Mouse (Mus musculus) CH12.LX (cell line): Measurements from ENCODE around the gene Vmn1r188. TPM values are rescaled to one million over a fixed set of nuclear protein-coding genes. Genes with fewer than 3 reads are reported as not detected.
"Not testable (repeated sequence)": the region's sequence is repeated elsewhere in the genome, so short reads cannot be mapped to it uniquely, and the experiment has no call there.

Source experiments
- DNase-seq: peaks from one replicate; pipeline ENCODE4 v3.0.0-alpha.2; 2013; ENCODE audit errors: extremely low read depth
- H3K27ac ChIP-seq: 2 replicates; pipeline ENCODE4 v1.5.1; 2012; ENCODE audit warnings: low read depth, mild to moderate bottlenecking, control low read depth, moderate library complexity; ENCODE audit not compliant: insufficient read depth
- H3K27me3 ChIP-seq: replicated peaks from 2 replicates; pipeline ENCODE3; 2012; ENCODE audit warnings: inconsistent platforms
- H3K36me3 ChIP-seq, 2 experiments: replicated peaks in 1 of 2; 2 replicates each; pipeline versions ENCODE3 to v1.6.1; 2012; ENCODE audit warnings: inconsistent platforms in 1 of 2, low read length in 1 of 2, mild to moderate bottlenecking in 1 of 2, mixed read lengths in 1 of 2, moderate library complexity in 1 of 2; ENCODE audit not compliant: control insufficient read depth in 1 of 2, insufficient read depth in 1 of 2
- H3K4me1 ChIP-seq, 2 experiments: 2 replicates each; pipeline ENCODE4 v1.6.1; 2012; ENCODE audit warnings: inconsistent platforms in 1 of 2, moderate library complexity in 1 of 2; ENCODE audit not compliant: insufficient read depth in 2 of 2, control insufficient read depth in 1 of 2
- H3K4me2 ChIP-seq: 2 replicates; pipeline ENCODE4 v1.6.1; 2012; ENCODE audit warnings: low read depth, mild to moderate bottlenecking, control low read depth; ENCODE audit not compliant: poor library complexity, insufficient read depth, severe bottlenecking
- H3K4me3 ChIP-seq, 3 experiments: fragments of 150-350 bp in 1 of 3; sonication (generic) in 1 of 3; replicated peaks in 1 of 3; 2 replicates each; pipeline versions ENCODE3 to v1.5.1; 2011 to 2012; ENCODE audit warnings: low read depth in 2 of 3, low read length in 2 of 3, mild to moderate bottlenecking in 2 of 3, moderate library complexity in 2 of 3, control low read depth in 1 of 3, improper control_type of control experiment in 1 of 3, inconsistent platforms in 1 of 3, mixed read lengths in 1 of 3; ENCODE audit not compliant: poor library complexity in 1 of 3
- H3K79me2 ChIP-seq: replicated peaks from 2 replicates; pipeline ENCODE4 v1.6.1; 2012; ENCODE audit warnings: mild to moderate bottlenecking, moderate library complexity; ENCODE audit not compliant: control insufficient read depth, poor library complexity, insufficient read depth, severe bottlenecking; ENCODE audit errors: extremely low read depth
- H3K9ac ChIP-seq: 2 replicates; pipeline ENCODE4 v1.6.1; 2012; ENCODE audit warnings: low read depth, mild to moderate bottlenecking, control low read depth, moderate library complexity; ENCODE audit not compliant: insufficient read depth
- H3K9me3 ChIP-seq: replicated peaks from 2 replicates; pipeline ENCODE3; 2012; ENCODE audit warnings: low read length, inconsistent platforms, mixed read lengths
- CHD2 ChIP-seq: IDR thresholded peaks from 2 replicates; pipeline ENCODE4 v1.6.1; 2011; ENCODE audit warnings: low read length, improper control_type of control experiment
- E2F4 ChIP-seq: IDR thresholded peaks from 2 replicates; pipeline ENCODE4 v1.6.1; 2011; ENCODE audit warnings: low read depth, low read length, improper control_type of control experiment; ENCODE audit not compliant: insufficient replicate concordance
- HCFC1 ChIP-seq: IDR thresholded peaks from 2 replicates; pipeline ENCODE4 v1.6.1; 2012; ENCODE audit warnings: low read depth, mild to moderate bottlenecking, inconsistent platforms, low read length, improper control_type of control experiment
- JUN ChIP-seq: IDR thresholded peaks from 2 replicates; pipeline ENCODE4 v1.6.1; 2011; ENCODE audit warnings: low read depth, mild to moderate bottlenecking, low read length, improper control_type of control experiment, moderate library complexity; ENCODE audit not compliant: insufficient read depth
- JUND ChIP-seq: conservative IDR thresholded peaks from 2 replicates; pipeline ENCODE4 v1.6.1; 2011; ENCODE audit warnings: low read depth, low read length, improper control_type of control experiment
- KAT2A ChIP-seq: IDR thresholded peaks from 2 replicates; pipeline ENCODE4 v1.6.1; 2012; ENCODE audit warnings: low read length, improper control_type of control experiment, inconsistent platforms; ENCODE audit not compliant: insufficient replicate concordance
- MEF2A ChIP-seq: IDR thresholded peaks from 2 replicates; pipeline ENCODE4 v1.6.1; 2014; ENCODE audit warnings: low read depth, mild to moderate bottlenecking, inconsistent platforms, low read length, improper control_type of control experiment, borderline replicate concordance
- MXI1 ChIP-seq: IDR thresholded peaks from 2 replicates; pipeline ENCODE4 v1.6.1; 2011; ENCODE audit warnings: mild to moderate bottlenecking, low read depth, low read length, improper control_type of control experiment
- MYC ChIP-seq: IDR thresholded peaks from 2 replicates; pipeline ENCODE4 v1.6.1; 2011; ENCODE audit warnings: low read depth, mild to moderate bottlenecking, improper control_type of control experiment, low read length
- NELFE ChIP-seq: IDR thresholded peaks from 2 replicates; pipeline ENCODE4 v1.6.1; 2011; ENCODE audit warnings: low read depth, low read length, improper control_type of control experiment
- NRF1 ChIP-seq: IDR thresholded peaks from 2 replicates; pipeline ENCODE4 v1.6.1; 2014; ENCODE audit warnings: low read depth, mild to moderate bottlenecking, inconsistent platforms, low read length, improper control_type of control experiment, moderate library complexity
- POLR2A ChIP-seq: IDR thresholded peaks from 2 replicates; pipeline ENCODE4 v1.6.1; 2011; ENCODE audit warnings: low read depth, mild to moderate bottlenecking, improper control_type of control experiment, low read length
- POLR2AphosphoS2 ChIP-seq: IDR thresholded peaks from 2 replicates; pipeline ENCODE4 v1.6.1; 2011; ENCODE audit warnings: low read depth, low read length, improper control_type of control experiment
- RCOR1 ChIP-seq: conservative IDR thresholded peaks from 2 replicates; pipeline ENCODE4 v1.6.1; 2012; ENCODE audit warnings: low read depth, mild to moderate bottlenecking, inconsistent platforms, low read length, improper control_type of control experiment
- SIN3A ChIP-seq: IDR thresholded peaks from 2 replicates; pipeline ENCODE4 v1.6.1; 2012; ENCODE audit warnings: low read length, improper control_type of control experiment, inconsistent platforms
- TBP ChIP-seq: conservative IDR thresholded peaks from 2 replicates; pipeline ENCODE4 v1.6.1; 2011; ENCODE audit warnings: low read depth, low read length, improper control_type of control experiment
- TCF12 ChIP-seq: IDR thresholded peaks from 2 replicates; pipeline ENCODE4 v1.6.1; 2014; ENCODE audit warnings: low read depth, mild to moderate bottlenecking, inconsistent platforms, low read length, improper control_type of control experiment
- UBTF ChIP-seq: IDR thresholded peaks from 2 replicates; pipeline ENCODE4 v1.6.1; 2012; ENCODE audit warnings: low read depth, mild to moderate bottlenecking, inconsistent platforms, low read length, improper control_type of control experiment, moderate library complexity
- dilution Hi-C: fragments of 300-500 bp; cut with MboI; formaldehyde crosslinking; loops from 2 replicates; pipeline ENCODE4 v1.14.3; 2020; ENCODE audit warnings: low sequenced_read_pairs; ENCODE audit not compliant: extremely low pct_unique_long_range_greater_than_20kb, extremely low pct_ligation_motif_present
- in situ Hi-C: fragments of 300-500 bp; cut with MboI; formaldehyde crosslinking; loops from 3 replicates; pipeline ENCODE4 v1.14.3; 2019; ENCODE audit warnings: low sequenced_read_pairs, low pct_ligation_motif_present, low pct_unique_long_range_greater_than_20kb, mixed read lengths
- polyA plus RNA-seq: library from polyadenylated mRNA; unstranded; fragments of >175 nt; gene quantifications from 2 replicates; pipeline ENCODE4 v1.2.1, GENCODE M21; 2012; ENCODE audit warnings: low read depth; ENCODE audit not compliant: insufficient read length
- total RNA-seq, 2 experiments: library from RNA; depleted of rRNA; stranded (reverse); fragments of 300-350 nt in 1 of 2; fragments of >200 nt in 1 of 2; gene quantifications; 2 replicates each; pipeline ENCODE4 v1.2.3; 2012 to 2014

Gene Vmn1r188
- total and polyA plus RNA-seq, 3 experiments = not detected

DNA sequence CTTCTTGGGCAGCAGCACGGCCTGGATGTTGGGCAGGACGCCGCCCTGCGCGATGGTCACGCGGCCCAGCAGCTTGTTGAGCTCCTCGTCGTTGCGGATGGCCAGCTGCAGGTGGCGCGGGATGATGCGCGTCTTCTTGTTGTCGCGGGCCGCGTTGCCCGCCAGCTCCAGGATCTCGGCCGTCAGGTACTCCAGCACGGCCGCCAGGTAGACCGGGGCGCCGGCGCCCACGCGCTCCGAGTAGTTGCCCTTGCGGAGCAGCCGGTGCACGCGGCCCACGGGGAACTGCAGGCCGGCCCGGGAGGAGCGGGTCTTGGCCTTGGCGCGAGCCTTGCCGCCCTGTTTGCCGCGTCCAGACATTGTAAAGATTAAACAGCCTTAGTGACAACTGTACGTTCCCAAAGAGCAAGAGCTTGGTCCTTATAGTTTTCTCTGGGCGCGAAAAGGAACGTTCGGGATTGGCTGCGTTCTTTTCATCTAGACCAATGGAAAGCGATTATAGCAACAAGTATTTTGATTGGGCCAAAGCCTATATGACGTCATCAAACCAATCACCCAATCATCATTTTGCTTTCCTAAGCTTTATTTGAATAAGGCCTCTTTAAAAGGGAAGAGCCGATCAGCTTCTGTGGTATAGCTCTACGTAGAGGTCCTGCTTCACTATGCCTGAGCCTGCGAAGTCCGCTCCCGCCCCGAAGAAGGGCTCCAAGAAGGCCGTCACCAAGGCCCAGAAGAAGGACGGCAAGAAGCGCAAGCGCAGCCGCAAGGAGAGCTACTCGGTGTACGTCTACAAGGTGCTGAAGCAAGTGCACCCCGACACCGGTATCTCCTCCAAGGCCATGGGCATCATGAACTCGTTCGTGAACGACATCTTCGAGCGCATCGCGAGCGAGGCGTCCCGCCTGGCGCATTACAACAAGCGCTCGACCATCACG lies 41.4 kb upstream of the Vmn1r188 start, which contains the start of the genes Hist1h2ag and Hist1h2bj:
TSS of gene Hist1h2ag (minus strand) at position 377 of the 935 bp plus-strand sequence.
TSS of gene Hist1h2bj (plus strand) at position 647 of the 935 bp plus-strand sequence.
- peaks cover 0 to 40% of the 10 kb centered on the region in 2 experiments; a peak in 2 of 4 replicates for H3K4me1 ChIP-seq
- DNase-seq = peak; percentile 98
- H3K27ac ChIP-seq = peak within 1 kb of the TSS; percentile 87
- H3K9me3 ChIP-seq, H3K36me3 ChIP-seq, H3K79me2 ChIP-seq, H3K27me3 ChIP-seq, dilution Hi-C loops: not testable (repeated sequence)
- peak within 1 kb of the TSS; percentile 67 for H3K4me2 ChIP-seq
- in situ Hi-C loops = loop anchor here (10.0 to 25.0 kb wide), 2 partner anchors 1382 to 1719 kb away; partner anchors contain the start of genes Abt1, Hist1h1a, Hist1h2ab and Hist1h3a
- TF ChIP-seq UBTF (peak; percentile 95), MYC (peak; percentile 55), POLR2A (peak; percentile 71; the same call in 1 of the 2 replicates), CHD2 (peak; percentile 96), RCOR1 (peak; percentile 72; the same call in 1 of the 2 replicates), JUND (peak; percentile 98), KAT2A (0 out of 2 replicates have a peak, but pooled peaks have one; percentile 10), TCF12 (peak; percentile 89), NRF1 (peak; percentile 72), MXI1 (0 out of 2 replicates have a peak, but pooled peaks have one; percentile 43), E2F4 (peak; percentile 100), MEF2A (0 out of 2 replicates have a peak, but pooled peaks have one; percentile 30), POLR2AphosphoS2 (peak; percentile 23; the same call in 1 of the 2 replicates), NELFE (peak; percentile 33), JUN (peak; percentile 86), SIN3A (peak; percentile 73; the same call in 1 of the 2 replicates), TBP (peak; percentile 99), HCFC1 (peak; percentile 71)
- H3K9ac ChIP-seq = peak within 1 kb of the TSS; percentile 76
- H3K4me3 ChIP-seq = peak within 1 kb of the TSS; percentile 35 to 48 (median 44)
